Mouse (Mus musculus) embryonic facial prominence, embryonic 13.5 days (tissue): ENCODE measurements around the gene Btaf1. TPM values are rescaled to one million over a fixed set of nuclear protein-coding genes. Genes with fewer than 3 reads are reported as not detected.

Experiments
- ATAC-seq: fragments of 200-750 bp; cut with Nextera tagmentation; 2 replicates; pipeline ENCODE4 v1.8.0; 2017; ENCODE audit warnings: low read depth; ENCODE audit not compliant: insufficient number of reproducible peaks, insufficient read depth, low FRiP score, low TSS enrichment
- H3K27ac ChIP-seq: fragments of 300-500 bp; sonication (generic); 2 replicates; pipeline ENCODE4 v1.5.1; 2015; ENCODE audit warnings: moderate library complexity, mild to moderate bottlenecking, inconsistent platforms
- H3K27me3 ChIP-seq: fragments of 300-500 bp; sonication (generic); 2 replicates; pipeline ENCODE4 v1.6.1; 2015; ENCODE audit warnings: mild to moderate bottlenecking, inconsistent platforms
- H3K36me3 ChIP-seq: fragments of 300-500 bp; sonication (generic); 2 replicates; pipeline ENCODE4 v1.6.1; 2015; ENCODE audit warnings: mild to moderate bottlenecking, inconsistent platforms
- H3K4me1 ChIP-seq: fragments of 300-500 bp; sonication (generic); 2 replicates; pipeline ENCODE4 v1.6.1; 2015; ENCODE audit warnings: inconsistent platforms
- H3K4me2 ChIP-seq: fragments of 300-500 bp; sonication (generic); 2 replicates; pipeline ENCODE4 v1.6.1; 2015; ENCODE audit warnings: moderate library complexity, mild to moderate bottlenecking, inconsistent platforms
- H3K4me3 ChIP-seq: fragments of 300-500 bp; sonication (generic); 2 replicates; pipeline ENCODE4 v1.5.1; 2015; ENCODE audit warnings: mild to moderate bottlenecking, inconsistent platforms
- H3K9ac ChIP-seq: fragments of 300-500 bp; sonication (generic); 2 replicates; pipeline ENCODE4 v1.6.1; 2015; ENCODE audit warnings: mild to moderate bottlenecking, inconsistent platforms
- H3K9me3 ChIP-seq: fragments of 300-500 bp; sonication (generic); 2 replicates; pipeline ENCODE4 v1.6.1; 2016; ENCODE audit warnings: inconsistent platforms
- WGBS: fragments of 180-500 bp; shearing (Covaris S2); methylation state at CpG from one replicate; pipeline ENCODE4 v1.1.7; 2015; ENCODE audit warnings: mixed read lengths; 5-methylcytosine and 5-hydroxymethylcytosine counted together
- polyA plus RNA-seq: library from polyadenylated mRNA; unstranded; fragments of >200 nt; fragmentation: Nextera tagmentation; extraction: Ambion mirVana; gene quantifications from 2 replicates; pipeline ENCODE4 v1.2.1, GENCODE M21; 2015

The Btaf1 gene
- polyA plus RNA-seq, 1 experiment from 2014 or later = 10.6 TPM

- no peaks in the 10 kb centered on the region for H3K36me3 ChIP-seq
- no peak for ATAC-seq
- 83% methylated on average over 3 of the region's 3 CpGs for WGBS
Measured at GRCm38 (mm10) chr19:36909150-36909549, 16.7 kb upstream of the Btaf1 start.

DNA sequence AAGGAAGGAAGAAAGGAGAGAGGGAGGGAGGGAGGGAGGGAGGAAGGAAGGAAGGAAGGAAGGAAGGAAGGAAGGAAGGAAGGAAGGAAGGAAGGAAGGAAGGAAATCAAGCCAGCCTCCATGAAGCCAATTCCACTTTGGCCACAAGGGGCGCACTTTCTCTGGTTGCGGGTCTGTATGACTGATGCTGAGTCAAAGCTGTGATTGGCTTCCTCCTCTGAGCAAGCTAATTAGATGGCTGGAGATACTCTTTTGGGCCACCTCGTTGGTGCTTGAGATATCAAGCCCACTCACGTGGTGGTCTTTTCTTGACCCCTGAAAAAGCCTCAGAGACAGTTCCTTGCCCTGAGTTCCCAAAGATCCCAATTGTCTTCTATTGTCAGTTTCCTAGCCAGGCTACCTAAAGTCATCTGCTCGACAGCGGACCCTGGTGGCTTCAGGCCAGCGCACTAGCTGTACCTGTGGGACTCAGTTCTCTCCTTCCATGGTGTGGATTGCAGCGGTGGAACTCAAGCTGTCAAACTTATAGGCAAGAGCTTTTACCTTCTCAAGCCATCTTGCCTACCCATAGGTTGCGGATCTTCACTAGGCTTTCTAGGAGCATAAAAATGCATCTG is 16.1 kb upstream of the Btaf1 start:
- no peak overlapping the region for H3K9ac ChIP-seq
- 0 out of 2 replicates have a peak, but pooled peaks cover 7% of the 10 kb centered on the region for H3K4me1 ChIP-seq
- H3K36me3 ChIP-seq = no peaks in the 10 kb centered on the region
- WGBS = 25% methylated on average over 9 of the region's 9 CpGs
- H3K4me3 ChIP-seq = no peak overlapping the region
- no peak for ATAC-seq
- H3K4me2 ChIP-seq = no peak overlapping the region
- H3K27ac ChIP-seq = no peak overlapping the region
- H3K9me3 ChIP-seq = no peaks in the 10 kb centered on the region
- H3K27me3 ChIP-seq = no peaks in the 10 kb centered on the region

More at GRCm38 (mm10) chr19:36909150-36909549, 16.7 kb upstream of the Btaf1 start:
- peaks cover 11% of the 10 kb centered on the region; the same call in 1 of the 2 replicates for H3K4me1 ChIP-seq
- no peak overlapping the region for H3K4me2 ChIP-seq
- no peaks in the 10 kb centered on the region for H3K27me3 ChIP-seq
- no peak overlapping the region for H3K4me3 ChIP-seq
- no peak overlapping the region for H3K27ac ChIP-seq
- H3K9ac ChIP-seq = no peak overlapping the region
- H3K9me3 ChIP-seq = no peaks in the 10 kb centered on the region

DNA sequence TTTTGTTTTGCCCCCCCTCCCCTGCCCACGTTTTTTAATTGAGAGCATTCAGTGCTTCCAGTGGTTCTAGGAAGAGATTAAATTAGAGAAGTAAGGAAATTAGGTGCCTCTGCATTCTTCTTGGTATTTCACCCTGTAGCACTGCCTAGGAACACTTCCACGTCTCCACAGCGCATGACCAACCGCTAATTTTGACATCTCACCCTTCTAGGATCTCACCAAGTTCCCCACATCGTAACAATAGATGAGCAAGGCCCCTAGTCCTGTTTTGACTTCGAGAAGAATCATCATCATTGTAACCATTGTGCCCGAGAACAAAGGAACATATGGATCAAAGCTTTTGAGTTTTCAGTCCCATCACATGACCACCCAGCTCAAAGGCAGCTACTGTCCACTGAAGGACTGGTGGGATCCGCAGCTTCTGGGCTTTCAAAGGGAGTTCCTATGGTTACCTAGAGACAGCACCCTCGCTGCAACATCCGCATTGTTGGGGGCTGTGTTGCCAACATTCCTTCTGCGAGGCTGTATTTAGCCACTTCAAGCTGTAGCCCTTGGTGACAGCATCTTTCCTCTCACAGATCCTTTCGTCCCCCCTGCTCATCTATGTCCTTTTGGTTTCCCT is 15.3 kb upstream of the Btaf1 start:
- no peak overlapping the region for H3K4me3 ChIP-seq
- no peaks in the 10 kb centered on the region for H3K36me3 ChIP-seq
- 37% methylated on average over 12 of the region's 12 CpGs for WGBS
- H3K9ac ChIP-seq = no peak overlapping the region
- no peak for ATAC-seq
- no peaks in the 10 kb centered on the region for H3K27me3 ChIP-seq
- no peak overlapping the region for H3K27ac ChIP-seq
- 0 out of 2 replicates have a peak, but pooled peaks cover 6% of the 10 kb centered on the region for H3K4me1 ChIP-seq
- no peak overlapping the region for H3K4me2 ChIP-seq
- no peaks in the 10 kb centered on the region for H3K9me3 ChIP-seq

DNA sequence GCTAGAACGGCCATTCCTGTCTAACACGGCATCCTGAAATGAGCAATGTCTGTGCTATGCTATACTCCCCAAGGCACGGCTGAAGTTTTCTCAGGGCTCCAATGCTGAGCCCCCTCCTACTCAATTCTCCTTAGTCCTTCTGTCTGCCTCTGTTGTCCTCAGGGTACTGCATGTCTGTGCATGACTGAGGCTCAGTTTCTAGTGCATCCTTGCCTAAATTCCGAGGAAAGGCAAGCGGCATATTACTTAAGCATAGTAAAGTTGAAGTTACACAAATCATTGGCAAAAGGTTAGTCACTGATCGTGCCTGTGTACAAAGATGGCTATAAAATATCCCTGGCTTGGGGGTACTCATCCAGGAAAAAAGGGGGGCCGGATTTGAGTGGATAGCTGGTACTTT is 12.8 kb upstream of the Btaf1 start:
- Histone ChIP-seq H3K36me3 (no peaks in the 10 kb centered on the region), H3K4me3 (no peak overlapping the region), H3K9me3 (no peaks in the 10 kb centered on the region), H3K27me3 (no peaks in the 10 kb centered on the region), H3K4me1 (0 out of 2 replicates have a peak, but pooled peaks cover 6% of the 10 kb centered on the region), H3K27ac (no peak overlapping the region), H3K4me2 (no peak overlapping the region), H3K9ac (no peak overlapping the region)
- no peak for ATAC-seq
- WGBS = 69% methylated on average over 7 of the region's 7 CpGs

DNA sequence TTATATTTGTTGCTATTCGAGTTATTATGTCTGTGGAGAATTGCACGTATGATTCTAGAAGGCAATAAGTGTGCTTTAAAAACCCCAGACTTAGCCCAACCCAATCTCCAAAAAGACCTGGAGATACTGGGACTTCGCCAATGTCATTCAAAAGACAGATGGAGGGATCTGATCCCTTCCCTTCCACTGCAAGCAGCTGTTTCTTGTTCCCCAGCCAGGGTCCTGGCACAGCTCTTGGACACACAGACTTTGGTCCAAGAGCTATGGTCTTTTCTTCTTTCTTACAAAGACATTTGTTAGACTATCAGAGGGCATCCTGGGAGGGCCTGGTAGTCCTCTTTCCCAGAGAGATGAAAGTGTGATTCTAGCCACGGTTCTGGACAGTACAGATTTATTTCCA is 9.7 kb upstream of the Btaf1 start:
- Histone ChIP-seq H3K9ac (no peak overlapping the region), H3K4me2 (no peak overlapping the region), H3K4me1 (peaks cover 12% of the 10 kb centered on the region; the same call in 1 of the 2 replicates), H3K9me3 (no peaks in the 10 kb centered on the region), H3K27ac (no peak overlapping the region), H3K36me3 (no peaks in the 10 kb centered on the region), H3K27me3 (no peaks in the 10 kb centered on the region), H3K4me3 (no peak overlapping the region)
- no peak for ATAC-seq
- WGBS = 83% methylated on average over 4 of the region's 4 CpGs

DNA sequence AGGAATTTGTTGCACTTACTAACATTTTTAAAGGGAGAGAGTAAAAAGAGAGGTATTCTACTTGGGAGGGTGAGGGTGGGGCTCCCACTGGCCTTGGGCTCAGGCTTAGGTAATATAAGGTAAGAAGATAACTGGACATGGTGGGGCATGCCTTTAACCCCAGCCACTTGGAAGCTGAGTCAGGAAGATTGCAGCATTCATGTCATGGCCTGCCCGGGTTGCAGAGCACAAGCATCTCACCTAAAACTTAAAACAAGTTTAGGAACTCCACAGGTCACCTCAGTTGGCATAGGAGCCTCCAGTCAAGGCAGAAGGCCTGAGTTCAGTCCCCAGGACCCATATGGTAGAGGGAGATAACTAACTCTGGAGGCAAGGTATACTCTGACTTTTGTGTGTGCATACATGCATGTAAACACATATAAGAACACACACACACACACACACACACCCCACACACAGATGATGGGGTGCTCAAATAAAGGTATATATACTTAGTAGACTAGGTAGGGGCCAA is 8.9 kb upstream of the Btaf1 start:
- no peak for ATAC-seq
- no peak overlapping the region for H3K4me3 ChIP-seq
- 84% methylated on average over 1 of the region's 1 CpGs for WGBS

DNA sequence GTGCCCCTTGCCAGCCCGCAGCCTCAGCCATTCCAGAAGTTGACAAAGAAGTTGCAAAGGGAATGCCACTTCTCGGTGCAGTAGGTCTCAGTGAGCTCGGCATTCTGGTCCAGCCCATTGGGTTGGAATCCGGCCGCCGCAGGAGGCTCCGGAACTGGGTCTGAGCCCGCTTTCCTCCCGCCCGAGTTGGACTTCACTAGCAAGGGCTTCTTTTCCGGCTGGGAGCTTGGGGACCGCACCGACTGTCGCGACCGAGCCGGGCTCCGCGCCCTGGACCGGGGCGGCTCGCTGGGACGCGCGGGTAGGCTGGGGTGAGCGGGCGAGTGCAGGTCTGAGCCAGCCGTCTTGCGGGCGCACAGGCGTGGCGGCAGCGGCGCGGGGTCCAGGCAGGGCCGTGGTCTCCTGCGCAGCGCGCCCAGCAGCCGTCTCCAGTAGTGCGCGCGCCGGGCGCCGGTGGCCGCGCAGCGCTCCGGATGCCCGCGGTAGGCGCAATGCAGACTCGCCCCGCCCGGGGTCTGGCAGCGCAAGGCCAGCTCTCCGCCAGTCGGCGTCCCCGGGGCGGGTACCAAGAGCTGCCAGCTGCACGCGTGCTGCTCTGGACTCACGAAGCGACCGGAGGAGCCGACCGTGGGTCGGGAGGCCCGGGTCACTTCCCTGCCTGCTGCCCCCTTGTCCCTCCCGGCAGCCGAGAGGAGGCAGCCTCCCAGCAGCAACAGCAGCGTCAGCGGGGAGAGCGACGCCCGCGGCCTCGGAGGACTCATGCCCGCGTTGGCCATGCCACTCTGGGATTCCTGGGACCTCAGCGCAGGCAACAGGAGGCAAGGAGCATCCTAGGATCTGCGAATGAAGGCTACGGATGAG is 7.2 kb upstream of the Btaf1 start:
- peak; percentile 87 for ATAC-seq
- Histone ChIP-seq H3K4me3 (peak overlapping the region; percentile 89), H3K9me3 (no peaks in the 10 kb centered on the region), H3K4me1 (peaks cover 5% of the 10 kb centered on the region; the same call in 1 of the 2 replicates), H3K27ac (peak overlapping the region; percentile 93), H3K9ac (peak overlapping the region; percentile 91), H3K4me2 (peak overlapping the region; percentile 76), H3K36me3 (no peaks in the 10 kb centered on the region), H3K27me3 (no peaks in the 10 kb centered on the region)
- under 1% methylated on average over 85 of the region's 85 CpGs for WGBS

More for the DNA sequence above, 8.9 kb upstream of the Btaf1 start:
- Histone ChIP-seq H3K36me3 (no peaks in the 10 kb centered on the region), H3K4me2 (no peak overlapping the region), H3K4me1 (peaks cover 12% of the 10 kb centered on the region; the same call in 1 of the 2 replicates), H3K9me3 (no peaks in the 10 kb centered on the region), H3K9ac (no peak overlapping the region), H3K27me3 (no peaks in the 10 kb centered on the region), H3K27ac (no peak overlapping the region)

- H3K4me1 ChIP-seq = peaks cover 5% of the 10 kb centered on the region; the same call in 1 of the 2 replicates
- no peaks in the 10 kb centered on the region for H3K9me3 ChIP-seq
- peak within 1 kb of the TSS; percentile 89 for H3K4me3 ChIP-seq
- H3K27me3 ChIP-seq = no peaks in the 10 kb centered on the region
- H3K9ac ChIP-seq = peak within 1 kb of the TSS; percentile 91
- no peak for ATAC-seq
- H3K4me2 ChIP-seq = peak within 1 kb of the TSS; percentile 76
- 9% methylated on average over 12 of the region's 12 CpGs for WGBS
- H3K27ac ChIP-seq = peak within 1 kb of the TSS; percentile 93
- H3K36me3 ChIP-seq = no peaks in the 10 kb centered on the region
Measured at GRCm38 (mm10) chr19:36919466-36919865, 6.4 kb upstream of the Btaf1 start, which contains the start of gene Fgfbp3. Fgfbp3 (minus strand) TSS chr19:36919615.

DNA sequence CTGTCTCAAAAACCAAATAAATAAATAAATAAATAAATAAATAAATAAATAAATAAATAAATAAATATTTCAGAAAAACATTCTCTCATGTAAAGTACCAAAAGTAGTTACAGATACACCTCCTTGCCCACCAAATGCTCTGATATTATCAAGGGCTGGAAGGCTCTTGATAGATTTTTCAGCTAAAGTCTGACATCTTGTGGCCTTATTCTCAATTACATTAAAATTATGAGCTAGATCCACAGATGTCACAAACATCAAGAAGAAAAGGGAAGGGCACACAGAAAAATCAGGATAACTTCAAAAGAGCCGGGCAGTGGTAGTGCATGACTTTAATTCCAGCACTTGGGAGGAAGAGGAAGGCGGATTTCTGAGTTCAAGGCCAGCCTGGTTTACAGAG is 3.9 kb upstream of the Btaf1 start:
- H3K9ac ChIP-seq = no peak overlapping the region
- WGBS = 26% methylated on average over 2 of the region's 2 CpGs
- peaks cover 13% of the 10 kb centered on the region for H3K4me1 ChIP-seq
- H3K9me3 ChIP-seq = no peaks in the 10 kb centered on the region
- H3K36me3 ChIP-seq = no peaks in the 10 kb centered on the region
- H3K4me3 ChIP-seq = no peak overlapping the region
- H3K4me2 ChIP-seq = no peak overlapping the region
- H3K27me3 ChIP-seq = no peaks in the 10 kb centered on the region
- no peak overlapping the region for H3K27ac ChIP-seq
- ATAC-seq = no peak

- Histone ChIP-seq H3K4me3 (no peak overlapping the region), H3K4me1 (peaks cover 21% of the 10 kb centered on the region), H3K4me2 (no peak overlapping the region), H3K9me3 (no peaks in the 10 kb centered on the region), H3K9ac (no peak overlapping the region), H3K27ac (no peak overlapping the region), H3K27me3 (no peaks in the 10 kb centered on the region), H3K36me3 (no peaks in the 10 kb centered on the region)
- 54% methylated on average over 3 of the region's 3 CpGs for WGBS
- no peak for ATAC-seq
Measured at GRCm38 (mm10) chr19:36922936-36923335, 2.9 kb upstream of the Btaf1 start.

- Histone ChIP-seq H3K27me3 (no peaks in the 10 kb centered on the region), H3K4me2 (peak overlapping the region; percentile 81), H3K4me1 (peaks cover 22% of the 10 kb centered on the region), H3K9ac (peak overlapping the region; percentile 93), H3K27ac (peak overlapping the region; percentile 96), H3K9me3 (no peaks in the 10 kb centered on the region), H3K36me3 (no peaks in the 10 kb centered on the region), H3K4me3 (peak overlapping the region; percentile 89)
- 1% methylated on average over 26 of the region's 26 CpGs for WGBS
- no peak for ATAC-seq
Measured at GRCm38 (mm10) chr19:36926553-36927236, 816 bp downstream of the Btaf1 start.
